Mouse (Mus musculus) heart, adult 2 months (tissue): ENCODE results near the gene Il10ra. TPM values are rescaled to one million over a fixed set of nuclear protein-coding genes. Genes with fewer than 3 reads are reported as not detected.

Source experiments
- DNase-seq, 2 experiments: peaks; one replicate each; pipeline ENCODE4 v3.0.0; 2021
- H3K27ac ChIP-seq: fragments of 200-600 bp; 2 replicates; pipeline ENCODE4 v1.8.1; 2022
- H3K27me3 ChIP-seq: fragments of 200-500 bp; 2 replicates; pipeline ENCODE4 v1.6.1; 2012; ENCODE audit warnings: mild to moderate bottlenecking, low read length, inconsistent platforms, mixed read lengths; ENCODE audit not compliant: control insufficient read depth, insufficient read depth
- H3K36me3 ChIP-seq: fragments of 200-500 bp; 2 replicates; pipeline ENCODE4 v1.6.1; 2012; ENCODE audit warnings: low read length, inconsistent platforms; ENCODE audit not compliant: control insufficient read depth, insufficient read depth
- H3K4me1 ChIP-seq: fragments of 200-500 bp; 2 replicates; pipeline ENCODE4 v1.6.1; 2011; ENCODE audit warnings: low read length; ENCODE audit not compliant: control insufficient read depth, insufficient read depth
- H3K4me3 ChIP-seq: fragments of 200-600 bp; 2 replicates; pipeline ENCODE4 v1.8.1; 2022
- H3K79me2 ChIP-seq: fragments of 200-500 bp; replicated peaks from 2 replicates; pipeline ENCODE4 v1.6.1; 2012; ENCODE audit warnings: mild to moderate bottlenecking, inconsistent platforms, low read length, moderate library complexity, mixed read lengths; ENCODE audit not compliant: control insufficient read depth, insufficient read depth
- H3K9ac ChIP-seq: fragments of 200-500 bp; 2 replicates; pipeline ENCODE4 v1.6.1; 2012; ENCODE audit warnings: low read depth, mild to moderate bottlenecking, control low read depth, inconsistent platforms, low read length, mixed read lengths
- CTCF ChIP-seq: fragments of 200-600 bp; IDR thresholded peaks from 2 replicates; pipeline ENCODE4 v1.8.1; 2022; ENCODE audit warnings: antibody characterized with exemption, mild to moderate bottlenecking, moderate library complexity
- EP300 ChIP-seq: fragments of 200-500 bp; IDR thresholded peaks from 2 replicates; pipeline ENCODE4 v1.6.1; 2011; ENCODE audit warnings: low read depth, low read length, control low read depth; ENCODE audit not compliant: insufficient read depth
- POLR2A ChIP-seq: fragments of 200-500 bp; IDR thresholded peaks from 2 replicates; pipeline ENCODE4 v1.6.1; 2011; ENCODE audit warnings: mild to moderate bottlenecking, low read depth, low read length, control low read depth; ENCODE audit not compliant: insufficient read depth
- WGBS: fragments of 180-500 bp; shearing (Covaris S2); methylation state at CpG from one replicate; pipeline ENCODE4 v1.1.7; 2018; 5-methylcytosine and 5-hydroxymethylcytosine counted together
- intact Hi-C: fragments of 180-260 bp; cut with DNase I; formaldehyde crosslinking; loops from one replicate; pipeline ENCODE4 v1.15.1; 2025
- polyA plus RNA-seq: library from polyadenylated mRNA; depleted of rRNA; stranded (reverse); fragments of >200 nt; gene quantifications from 2 replicates; pipeline ENCODE4 v1.2.3, GENCODE M21; 2012
- total RNA-seq, 2 experiments: library from RNA; stranded (reverse); gene quantifications; 2 replicates each; pipeline ENCODE4 v1.2.3; 2021

Gene Il10ra
- total and polyA plus RNA-seq, 3 experiments, result 1.7 to 3.7 (median 1.8) TPM

GRCm38 (mm10) chr9:45301771-45302170 lies 32.8 kb upstream of the Il10ra start:
- Histone ChIP-seq H3K36me3 (no peaks in the 10 kb centered on the region), H3K27me3 (no peaks in the 10 kb centered on the region), H3K79me2 (no peaks in the 10 kb centered on the region), H3K4me3 (no peak overlapping the region), H3K27ac (no peak overlapping the region), H3K4me1 (peaks cover 3% of the 10 kb centered on the region), H3K9ac (no peak overlapping the region)
- TF ChIP-seq POLR2A (no peak), CTCF (no peak), EP300 (no peak)
- WGBS, result 82% methylated on average over 8 of the region's 8 CpGs
- no peak for DNase-seq
- intact Hi-C loops, result loop anchor here (2.0 kb wide), 1 partner anchor 43 kb away; no protein-coding TSS in a partner anchor

- WGBS, result 6% methylated on average over 20 of the region's 20 CpGs
These were observed 31.6 kb upstream of the Il10ra start for GRCm38 (mm10) chr9:45300422-45301104.

GRCm38 (mm10) chr9:45299231-45300006 lies 30.5 kb upstream of the Il10ra start:
- Histone ChIP-seq H3K9ac (no peak overlapping the region), H3K27me3 (no peaks in the 10 kb centered on the region), H3K79me2 (no peaks in the 10 kb centered on the region), H3K4me1 (peaks cover 6% of the 10 kb centered on the region), H3K27ac (no peak overlapping the region), H3K36me3 (no peaks in the 10 kb centered on the region), H3K4me3 (no peak overlapping the region)
- DNase-seq, result peak; percentile 53 to 60
- 76% methylated on average over 11 of the region's 11 CpGs for WGBS
- intact Hi-C loops, result loop anchor here (1.0 to 2.0 kb wide), 4 partner anchors 45 to 109 kb away; no protein-coding TSS in a partner anchor
- TF ChIP-seq POLR2A, result no peak
- peak; percentile 74 for TF ChIP-seq CTCF

More at GRCm38 (mm10) chr9:45300422-45301104, 31.6 kb upstream of the Il10ra start:
- no peaks in the 10 kb centered on the region for H3K36me3 ChIP-seq
- H3K4me3 ChIP-seq, result peak overlapping the region; percentile 44
- H3K9ac ChIP-seq, result peak overlapping the region; percentile 41; the same call in 1 of the 2 replicates
- H3K27me3 ChIP-seq, result no peaks in the 10 kb centered on the region
- DNase-seq, result peak; percentile 92 to 94
- intact Hi-C loops, result loop anchor here (1.0 to 2.0 kb wide), 3 partner anchors 44 to 88 kb away; no protein-coding TSS in a partner anchor
- peaks cover 3% of the 10 kb centered on the region for H3K4me1 ChIP-seq
- H3K79me2 ChIP-seq, result no peaks in the 10 kb centered on the region
- TF ChIP-seq POLR2A (peak; percentile 84), CTCF (peak; percentile 93), EP300 (peak; percentile 95)
- H3K27ac ChIP-seq, result peak overlapping the region; percentile 67

GRCm38 (mm10) chr9:45294210-45295011 lies 25.5 kb upstream of the Il10ra start:
- intact Hi-C loops, result no loop called here
- Histone ChIP-seq H3K9ac (no peak overlapping the region), H3K36me3 (no peaks in the 10 kb centered on the region), H3K4me3 (no peak overlapping the region), H3K79me2 (no peaks in the 10 kb centered on the region), H3K4me1 (peaks cover 7% of the 10 kb centered on the region; the same call in 1 of the 2 replicates), H3K27ac (peak overlapping the region; percentile 12; the same call in 1 of the 2 replicates), H3K27me3 (no peaks in the 10 kb centered on the region)
- 40% methylated on average over 10 of the region's 10 CpGs for WGBS
- TF ChIP-seq POLR2A, result no peak
- 0 out of 2 replicates have a peak, but pooled peaks have one; percentile 41 for TF ChIP-seq EP300
- DNase-seq, result peak in 1 of 2 experiments; percentile 43

- Histone ChIP-seq H3K4me1 (peaks cover 7% of the 10 kb centered on the region; the same call in 1 of the 2 replicates), H3K9ac (no peak overlapping the region), H3K4me3 (no peak overlapping the region), H3K27ac (no peak overlapping the region), H3K36me3 (no peaks in the 10 kb centered on the region), H3K27me3 (no peaks in the 10 kb centered on the region), H3K79me2 (no peaks in the 10 kb centered on the region)
- DNase-seq, result no peak
- TF ChIP-seq POLR2A (no peak), EP300 (no peak), CTCF (no peak)
- WGBS, result 85% methylated on average over 11 of the region's 11 CpGs
- intact Hi-C loops, result no loop called here
These were observed 22.7 kb upstream of the Il10ra start for GRCm38 (mm10) chr9:45291481-45292168.
